Mouse (Mus musculus) embryo, embryonic 11.5 days (tissue): ENCODE data around the gene Daxx.
"Not testable (repeated sequence)": the region's sequence is repeated elsewhere in the genome, so short reads cannot be mapped to it uniquely, and the experiment has no call there.

Experiments
- DNase-seq: peaks from one replicate; pipeline ENCODE4 v3.0.0-alpha.2; 2012; ENCODE audit warnings: low read depth, low spot score

Gene Daxx

DNA sequence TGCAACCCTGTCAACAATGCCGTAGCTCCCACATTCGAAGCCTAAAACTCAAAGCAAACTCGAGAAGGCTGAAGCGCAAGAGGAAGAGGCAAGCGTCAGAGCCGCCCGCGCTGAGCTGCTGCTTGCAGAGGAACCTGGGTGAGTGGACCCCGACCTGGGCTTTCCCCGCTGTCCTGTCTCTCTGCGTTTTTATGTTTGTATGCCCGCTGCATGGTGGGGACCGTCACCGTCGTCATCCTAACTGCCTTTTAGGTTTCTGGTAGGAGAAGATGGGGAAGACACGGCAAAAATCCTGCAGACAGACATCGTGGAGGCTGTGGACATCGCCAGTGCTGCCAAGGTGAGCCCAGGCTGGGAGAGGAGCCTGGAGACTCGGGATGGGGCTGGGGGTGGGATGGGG, 32.2 kb downstream of the Daxx start:
- no peak for DNase-seq

DNA sequence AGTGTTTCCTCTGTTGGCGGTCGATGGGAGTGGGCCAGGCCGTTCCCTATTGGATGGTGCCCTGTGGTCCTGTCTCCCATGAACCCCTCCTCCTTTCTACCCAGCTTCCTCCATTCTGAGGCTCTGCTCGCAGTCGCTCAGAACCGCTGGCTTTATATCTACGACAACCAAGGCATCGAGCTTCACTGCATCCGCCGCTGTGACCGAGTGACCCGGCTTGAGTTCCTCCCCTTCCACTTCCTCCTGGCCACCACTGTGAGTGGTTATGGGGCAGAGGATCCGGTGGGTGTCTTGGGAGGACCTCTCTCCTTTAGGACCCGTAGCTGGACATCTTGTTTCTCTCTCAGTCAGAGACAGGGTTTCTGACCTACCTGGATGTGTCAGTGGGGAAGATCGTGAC, 34.2 kb downstream of the Daxx start:
- DNase-seq = no peak

DNA sequence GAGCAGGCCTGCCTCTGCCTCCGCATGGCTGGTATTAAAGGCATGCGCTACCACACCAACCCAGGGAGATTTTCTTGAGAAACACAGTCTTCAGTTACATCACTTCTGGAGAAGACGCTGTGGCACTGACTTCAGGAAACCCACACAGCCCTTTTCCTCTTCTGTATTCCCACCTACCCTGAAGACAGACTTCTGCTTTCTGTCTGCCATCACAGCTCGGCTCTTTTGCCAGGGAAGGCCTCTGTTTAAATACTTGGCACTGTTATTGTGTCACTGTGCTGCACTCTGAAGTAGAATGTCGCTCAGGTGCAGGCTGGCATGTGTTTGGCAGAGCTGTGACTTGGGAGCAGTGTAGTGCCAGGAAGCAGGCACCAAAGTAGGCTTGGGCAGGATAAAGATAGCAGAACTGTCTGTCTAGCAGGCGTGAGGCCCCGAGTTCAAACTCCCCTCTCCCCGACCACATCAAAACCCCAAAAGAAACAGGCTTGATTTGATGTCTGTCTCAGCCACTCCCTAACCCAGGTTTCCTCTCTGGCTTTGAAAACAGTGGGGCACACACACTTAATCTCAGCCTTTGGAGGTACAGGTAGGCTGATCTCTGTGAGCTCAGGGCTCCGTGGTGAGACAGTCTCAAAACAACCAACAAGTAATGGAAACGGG, 38.3 kb downstream of the Daxx start:
- no peak for DNase-seq

DNA sequence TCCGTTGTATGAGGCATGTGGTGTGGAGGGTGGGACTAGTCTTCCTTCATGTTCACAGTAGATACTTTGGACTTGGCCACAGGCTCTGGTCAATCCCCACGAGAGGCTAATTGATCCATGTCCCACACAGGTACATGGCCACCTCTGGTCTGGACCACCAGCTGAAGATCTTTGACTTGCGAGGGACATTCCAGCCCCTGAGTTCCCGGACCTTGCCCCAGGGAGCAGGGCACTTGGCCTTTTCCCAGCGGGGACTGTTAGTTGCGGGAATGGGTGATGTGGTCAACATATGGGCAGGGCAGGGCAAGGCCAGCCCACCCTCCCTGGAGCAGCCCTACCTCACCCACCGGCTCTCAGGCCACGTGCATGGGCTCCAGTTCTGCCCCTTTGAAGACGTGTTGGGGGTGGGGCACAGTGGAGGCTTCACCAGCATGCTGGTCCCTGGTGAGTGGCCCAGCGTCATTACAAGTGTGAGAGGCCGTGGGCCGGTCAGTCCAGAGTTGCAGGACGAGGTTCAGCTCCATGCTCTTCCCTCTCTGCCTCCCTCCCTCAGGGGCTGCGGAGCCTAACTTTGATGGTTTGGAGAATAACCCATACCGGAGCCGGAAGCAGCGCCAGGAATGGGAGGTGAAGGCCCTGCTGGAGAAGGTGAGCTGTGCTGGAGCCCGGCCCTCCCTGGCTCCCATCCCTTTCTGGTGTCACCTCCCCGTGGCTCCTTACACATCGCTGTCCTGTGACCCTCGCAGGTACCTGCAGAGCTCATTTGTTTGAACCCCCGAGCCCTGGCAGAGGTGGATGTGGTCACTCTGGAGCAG, 39.1 kb downstream of the Daxx start:
- no peak for DNase-seq

DNA sequence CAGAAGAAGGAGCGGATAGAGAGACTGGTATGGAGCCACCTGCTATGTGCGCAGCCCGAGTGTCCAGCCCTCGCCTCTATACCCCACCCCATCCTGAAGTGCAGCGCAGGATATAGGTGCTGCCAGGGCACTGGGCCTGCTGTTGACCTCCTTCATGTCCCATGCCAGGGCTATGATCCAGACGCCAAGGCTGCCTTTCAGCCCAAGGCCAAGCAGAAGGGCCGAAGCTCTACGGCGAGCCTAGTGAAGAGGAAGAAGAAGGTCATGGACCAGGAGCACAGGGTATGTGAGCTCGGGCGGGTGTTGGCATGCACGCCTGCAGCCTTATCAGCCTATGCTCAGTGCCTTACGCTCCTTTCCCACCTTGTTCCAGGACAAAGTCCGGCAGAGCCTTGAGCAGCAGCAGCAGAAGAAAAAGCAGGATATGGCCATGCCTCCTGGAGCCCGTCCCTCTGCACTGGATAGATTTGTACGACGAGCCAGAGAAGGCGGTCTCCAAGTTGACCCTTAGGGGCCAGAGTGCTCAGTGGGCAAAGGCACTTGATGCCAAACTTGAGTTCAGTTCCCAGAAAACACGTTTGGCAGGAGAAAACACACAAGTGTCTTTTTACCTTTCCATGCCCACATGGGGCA, 39.8 kb downstream of the Daxx start:
- no peak for DNase-seq

DNA sequence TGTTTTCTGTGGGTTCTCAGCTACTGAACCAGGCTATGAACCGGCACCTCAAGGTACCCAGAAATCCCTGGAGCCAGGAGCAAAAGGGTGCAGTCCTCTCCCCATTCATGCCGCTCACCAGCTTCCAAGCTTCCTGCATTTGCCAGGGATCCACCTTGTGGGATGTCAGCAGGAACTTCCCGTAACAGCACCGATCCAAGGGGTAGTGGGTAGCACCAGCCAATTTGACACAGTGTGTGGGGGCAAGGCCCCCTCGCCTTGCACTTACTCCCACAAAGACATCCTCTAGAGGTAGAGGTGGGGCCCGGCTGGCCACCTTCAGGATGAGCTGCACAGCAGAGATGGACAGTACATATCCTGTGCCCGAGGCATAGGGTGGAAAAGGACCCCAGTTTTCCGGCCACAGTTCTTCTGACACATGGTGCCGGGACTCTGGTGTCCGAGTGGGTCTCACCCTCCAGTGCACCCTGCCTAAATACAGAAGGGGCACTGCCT, 41.0 kb downstream of the Daxx start:
- no peak for DNase-seq

DNA sequence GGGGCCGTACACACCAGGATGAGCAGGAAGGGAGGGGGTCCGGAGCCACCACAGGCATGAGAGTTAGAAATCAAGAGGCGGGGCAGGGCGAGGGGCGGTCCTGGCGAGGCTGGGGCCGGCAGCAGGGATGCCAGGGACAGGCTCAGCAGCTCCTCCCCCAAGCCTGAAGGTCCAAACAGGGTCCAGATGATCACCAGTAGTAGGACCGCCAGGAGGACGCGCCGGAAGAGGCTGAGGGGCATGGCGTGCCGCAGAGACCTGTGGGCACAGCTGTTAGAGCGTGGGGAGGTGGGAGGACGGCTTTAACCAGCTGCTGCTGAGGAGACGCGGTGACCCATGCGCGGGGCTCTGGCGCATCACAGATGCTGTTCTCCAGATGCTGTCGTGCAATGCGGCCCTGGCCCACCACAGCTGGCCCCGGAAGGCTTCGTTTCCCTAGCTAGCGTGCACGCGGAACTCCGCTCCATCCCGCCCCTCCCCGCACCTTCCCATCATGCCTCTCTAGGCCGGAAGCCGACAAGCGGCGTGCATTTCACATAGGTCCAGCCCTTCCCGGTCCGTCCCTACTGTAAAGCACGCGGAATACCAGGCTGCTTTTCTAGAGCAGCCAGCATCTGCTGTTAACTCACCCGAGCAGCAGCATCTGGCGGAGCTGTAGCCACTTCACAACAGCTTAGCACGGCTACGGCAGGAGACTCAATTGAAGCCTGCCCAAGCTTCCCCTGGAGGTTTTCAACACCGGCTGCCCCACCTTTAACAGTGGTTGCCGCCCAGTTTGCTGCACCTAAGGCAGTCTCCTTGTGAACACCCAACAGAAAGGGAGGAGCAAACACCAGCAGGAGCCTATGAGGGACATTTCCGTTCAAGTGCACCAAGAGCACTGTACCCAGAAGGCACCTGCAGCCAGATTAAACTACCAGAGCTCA, 42.1 kb downstream of the Daxx start, which contains the start of gene B3galt4:
Gene B3galt4 (minus strand): TSS at position 468 of the 926 bp plus-strand sequence.
- peak; percentile 88 for DNase-seq

DNA sequence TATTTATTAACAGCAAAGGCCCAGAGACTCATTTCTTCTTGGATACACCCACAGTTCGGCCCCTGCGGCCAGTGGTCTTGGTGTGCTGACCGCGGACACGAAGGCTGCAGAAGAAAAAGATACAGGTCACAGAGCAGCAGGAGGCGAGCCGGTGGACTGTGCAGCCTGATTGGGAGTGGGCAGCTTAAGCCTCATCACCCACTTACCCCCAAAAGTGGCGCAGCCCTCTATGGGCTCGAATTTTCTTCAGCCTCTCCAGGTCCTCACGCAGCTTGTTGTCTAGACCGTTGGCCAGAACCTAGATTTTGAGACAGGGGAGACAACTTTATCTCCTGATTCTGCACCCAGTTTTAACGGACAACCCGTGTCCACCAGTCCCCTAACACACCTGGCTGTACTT, 42.8 kb downstream of the Daxx start:
- DNase-seq = not testable (repeated sequence)

DNA sequence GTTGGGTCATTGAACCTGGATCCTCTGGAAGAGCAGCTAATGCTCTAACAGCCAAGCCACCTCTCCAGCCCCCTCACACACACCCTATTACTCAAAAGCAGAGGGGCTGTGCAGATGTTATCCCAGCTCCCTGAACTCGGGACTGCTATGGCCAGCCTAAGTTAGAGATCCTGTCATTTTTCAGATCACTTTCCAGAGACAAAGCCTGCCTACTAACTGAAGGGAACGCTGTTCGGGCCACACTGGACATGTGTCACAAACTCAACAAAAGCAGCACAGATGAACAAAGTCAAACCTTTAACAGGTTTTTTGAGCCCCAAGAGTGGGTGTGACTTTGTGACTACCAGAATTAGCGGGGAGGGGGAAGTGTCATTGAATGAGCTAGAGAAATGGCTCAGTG, 43.7 kb downstream of the Daxx start:
- DNase-seq = no peak

DNA sequence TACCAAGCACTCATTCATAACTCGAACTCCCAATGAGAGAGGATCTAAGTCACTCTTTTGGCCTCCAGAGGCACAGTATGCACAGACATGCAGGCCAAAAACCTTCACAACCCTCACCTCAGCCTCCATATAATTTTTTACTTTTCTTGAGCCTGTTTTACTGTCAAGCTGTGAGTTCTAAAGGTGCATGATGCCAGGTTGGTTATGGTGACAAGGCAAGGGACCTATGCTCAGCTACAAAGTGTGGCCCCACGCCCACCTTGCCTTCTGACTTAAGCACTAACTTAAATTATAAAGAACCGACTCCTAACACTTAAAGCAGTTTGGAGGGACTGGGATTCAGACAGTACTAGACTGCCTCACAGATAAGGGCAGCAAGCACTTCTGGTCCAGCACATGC, 44.1 kb downstream of the Daxx start:
- no peak for DNase-seq

DNA sequence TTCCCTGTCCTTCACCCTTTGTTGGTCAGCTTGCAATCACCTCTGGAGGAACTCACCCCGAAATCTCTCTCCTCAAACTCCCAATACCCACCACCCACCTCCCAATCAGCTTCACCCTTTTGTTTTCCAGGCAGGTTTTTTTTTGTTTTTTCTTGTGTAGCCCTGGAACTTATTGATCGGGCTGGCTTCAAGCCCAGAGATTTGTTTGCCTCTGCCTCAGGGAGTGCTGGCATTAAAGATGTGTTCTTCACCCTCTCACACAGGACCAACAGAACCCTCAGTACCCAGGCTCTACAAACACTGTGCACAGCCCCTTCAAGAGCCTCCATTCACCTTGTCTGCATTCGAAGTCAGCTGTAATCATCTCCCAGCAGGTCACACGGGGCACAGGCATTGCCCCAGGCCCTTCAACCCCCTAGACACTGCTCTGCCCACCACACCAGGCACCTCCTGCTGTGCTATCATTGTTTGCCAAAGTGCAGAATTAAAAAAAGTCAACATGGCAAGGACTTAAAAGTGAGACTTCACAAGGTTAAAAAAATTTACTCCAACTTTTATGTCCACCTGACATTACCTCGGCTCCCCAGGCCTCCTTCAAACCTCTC, 44.8 kb downstream of the Daxx start:
- no peak for DNase-seq

DNA sequence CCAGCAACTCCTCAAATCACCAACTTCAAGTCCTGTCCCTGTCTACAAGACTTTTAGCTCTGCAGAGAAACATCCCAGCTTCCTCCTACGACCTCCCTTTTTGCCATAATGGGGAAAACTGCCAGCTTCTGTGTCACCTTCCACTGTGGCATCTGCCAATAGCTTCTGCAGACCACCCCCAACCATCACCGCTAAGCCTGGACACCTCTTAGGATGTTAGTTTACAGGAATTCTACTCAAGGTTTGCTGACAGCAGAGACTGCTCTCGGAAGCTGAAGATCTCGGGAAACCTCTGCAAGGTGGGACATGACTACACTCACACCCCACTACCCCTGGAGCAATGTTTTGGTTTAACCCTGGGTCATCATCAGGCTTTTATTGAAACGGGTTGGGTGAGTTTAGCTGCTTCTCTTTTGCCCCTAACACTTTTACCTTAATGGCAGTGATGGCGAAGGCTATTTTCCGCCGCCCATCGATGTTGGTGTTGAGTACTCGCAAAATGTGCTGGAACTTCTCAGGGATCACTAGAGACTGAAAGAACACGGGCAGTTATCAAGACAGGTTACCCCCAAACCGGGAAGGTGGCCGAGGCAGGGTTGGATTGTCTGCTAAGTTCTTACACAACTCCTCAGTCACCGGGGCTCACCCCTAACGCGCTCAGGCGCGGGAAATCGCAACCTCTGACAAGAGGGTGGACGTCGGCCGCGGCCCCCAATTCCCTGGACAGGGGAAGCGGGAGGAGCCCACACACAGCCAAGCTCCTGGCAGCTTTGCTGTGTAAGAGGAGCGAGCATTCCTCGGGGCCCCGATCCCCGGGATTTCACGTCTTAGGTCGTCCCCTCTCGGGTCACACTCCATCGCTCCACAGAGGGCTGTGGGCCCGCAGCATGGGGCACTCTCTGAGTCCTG, 45.7 kb downstream of the Daxx start:
- no peak for DNase-seq

DNA sequence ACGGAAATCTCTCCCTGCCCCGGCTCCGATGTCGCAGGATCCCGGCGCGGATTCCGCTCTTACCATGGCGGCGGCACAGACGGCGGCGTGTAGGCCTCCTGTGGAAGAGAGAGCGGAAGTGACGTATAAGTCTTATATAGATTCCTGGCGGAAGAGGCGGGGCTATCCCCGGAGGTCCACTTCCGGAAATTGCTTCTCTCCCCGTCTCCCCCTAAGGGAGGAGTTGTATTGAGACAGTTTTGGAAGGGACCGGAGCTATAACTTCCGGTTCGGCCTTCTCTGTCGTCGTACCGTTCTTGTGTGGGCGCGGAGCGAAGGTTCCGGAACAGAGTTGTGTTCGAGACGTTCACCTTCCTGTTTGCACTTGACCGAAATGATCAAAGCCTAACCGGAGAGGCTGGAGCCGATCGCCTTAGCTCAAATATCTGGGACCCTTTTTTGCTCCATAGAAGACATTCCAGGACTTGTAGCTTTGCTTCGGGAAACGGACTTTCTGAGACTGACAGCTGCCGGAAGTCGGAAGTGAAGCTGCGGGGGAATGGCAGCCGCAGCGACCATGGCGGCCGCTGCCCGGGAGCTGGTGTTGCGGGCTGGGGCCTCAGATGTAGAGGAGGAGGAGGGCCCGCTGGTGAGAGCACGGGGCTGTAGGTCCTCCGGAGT, 46.5 kb downstream of the Daxx start, which contains the start of the genes Vps52 and Rps18:
Gene Vps52 (plus strand): TSS at position 258 of the 660 bp plus-strand sequence.
Gene Rps18 (minus strand): TSS at position 447 of the 660 bp plus-strand sequence.
- DNase-seq = peak; percentile 94

DNA sequence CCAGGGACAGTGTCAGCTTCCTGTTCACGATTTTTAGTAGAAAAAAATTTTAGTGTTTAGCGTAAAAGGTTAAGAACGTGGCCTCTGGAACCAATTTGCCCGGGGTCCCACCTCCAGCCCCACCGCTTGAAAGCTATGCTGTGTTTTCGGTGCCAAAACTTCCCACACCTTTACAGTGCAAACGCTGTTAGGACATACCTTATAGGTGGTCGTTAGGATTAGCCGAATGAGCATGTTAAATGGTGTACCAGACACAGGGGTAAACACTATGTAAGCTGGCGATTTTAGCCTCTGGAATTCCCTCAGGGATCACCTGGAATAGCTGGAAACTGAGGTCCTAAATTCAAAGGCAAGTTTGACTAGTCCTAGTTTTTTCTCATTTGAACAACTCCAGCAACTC, 47.1 kb downstream of the Daxx start:
- no peak for DNase-seq

DNA sequence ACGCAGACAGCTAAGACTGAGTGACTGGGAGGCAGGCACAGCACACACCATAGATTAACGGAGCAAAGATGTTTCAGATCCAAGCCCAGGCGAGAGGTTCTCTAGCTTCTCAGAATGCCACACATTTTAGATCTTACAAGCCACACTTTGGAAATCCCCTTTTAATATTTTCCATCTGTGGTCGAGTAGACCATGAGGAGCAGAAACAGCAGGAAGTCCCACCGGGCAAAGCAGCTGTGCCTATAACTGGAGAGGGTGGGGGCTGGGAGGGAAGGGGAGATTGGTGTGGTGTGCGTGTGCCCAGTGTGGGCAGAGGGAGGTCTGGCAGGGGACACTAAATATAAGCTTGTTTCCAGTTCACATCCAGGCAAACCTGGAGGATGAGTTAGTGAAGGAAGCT, 48.3 kb downstream of the Daxx start:
- DNase-seq = no peak

DNA sequence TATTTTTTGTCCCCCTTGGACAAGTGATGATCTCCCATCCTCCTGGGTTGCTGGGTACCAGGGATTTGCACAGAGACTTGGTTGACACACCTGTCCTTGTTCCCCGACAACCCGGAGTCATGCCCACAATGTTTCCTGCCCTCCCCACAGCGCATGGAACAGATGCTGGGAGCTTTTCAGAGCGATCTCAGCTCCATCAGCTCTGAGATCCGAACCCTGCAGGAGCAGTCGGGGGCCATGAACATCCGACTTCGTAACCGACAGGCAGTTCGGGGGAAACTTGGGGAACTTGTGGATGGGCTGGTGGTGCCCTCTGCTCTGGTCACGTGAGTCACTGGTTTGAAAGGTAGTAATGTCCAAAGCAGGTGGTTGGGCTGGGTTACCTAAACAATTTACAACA, 49.2 kb downstream of the Daxx start:
- DNase-seq = no peak

DNA sequence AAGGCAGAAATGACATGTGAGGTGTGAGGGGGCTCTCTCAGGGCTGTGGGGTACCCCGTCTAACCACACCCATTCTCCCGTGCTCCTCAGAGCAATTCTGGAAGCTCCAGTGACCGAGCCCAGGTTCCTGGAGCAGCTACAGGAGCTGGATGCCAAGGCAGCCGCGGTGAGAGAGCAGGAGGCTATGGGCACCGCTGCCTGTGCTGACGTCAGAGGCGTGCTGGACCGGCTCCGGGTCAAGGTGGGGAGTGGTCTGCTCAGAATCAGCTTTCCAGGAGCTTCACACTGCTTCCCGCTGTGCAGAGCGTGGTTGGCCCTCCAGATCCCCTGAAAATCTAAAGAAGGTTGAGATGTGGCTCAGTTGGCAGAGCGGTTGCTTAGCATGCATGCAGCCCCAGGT, 49.9 kb downstream of the Daxx start:
- no peak for DNase-seq

DNA sequence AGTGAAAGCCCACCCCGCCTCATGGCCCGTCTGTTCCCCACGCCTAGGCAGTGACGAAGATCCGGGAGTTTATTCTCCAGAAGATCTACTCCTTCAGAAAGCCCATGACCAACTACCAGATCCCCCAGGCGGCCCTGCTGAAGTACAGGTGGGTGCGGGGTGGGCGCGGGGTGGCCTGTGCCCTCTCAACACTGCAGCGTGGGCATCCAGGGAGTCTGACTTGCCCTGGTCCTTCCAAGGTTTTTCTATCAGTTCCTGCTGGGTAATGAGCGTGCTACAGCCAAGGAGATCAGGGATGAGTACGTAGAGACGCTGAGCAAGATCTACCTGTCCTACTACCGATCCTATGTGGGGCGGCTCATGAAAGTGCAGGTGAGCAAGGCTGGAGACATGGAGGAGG, 50.7 kb downstream of the Daxx start:
- DNase-seq = no peak

DNA sequence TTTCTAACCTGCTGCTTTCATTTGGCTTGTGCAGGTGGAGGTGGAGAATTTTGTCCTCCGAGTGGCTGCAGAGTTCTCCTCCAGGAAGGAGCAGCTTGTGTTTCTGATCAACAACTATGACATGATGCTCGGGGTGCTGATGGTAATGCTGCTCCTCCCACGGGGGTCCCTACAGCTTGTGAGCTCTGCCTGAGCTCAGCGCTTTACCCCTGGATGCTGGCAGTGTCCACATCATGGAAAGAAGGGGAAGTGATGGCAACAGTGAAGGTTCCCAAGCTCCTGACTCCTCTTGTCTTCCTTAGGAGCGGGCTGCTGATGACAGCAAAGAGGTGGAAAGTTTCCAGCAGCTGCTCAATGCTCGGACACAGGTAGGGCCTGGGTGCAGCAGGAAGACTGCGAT, 53.7 kb downstream of the Daxx start:
- no peak for DNase-seq
